Mouse (Mus musculus) midbrain, embryonic 10.5 days (tissue): ENCODE measurements around the gene Zfp385c. TPM values are rescaled to one million over a fixed set of nuclear protein-coding genes. Genes with fewer than 3 reads are reported as not detected.

Experiments used
- DNase-seq: peaks from one replicate; pipeline ENCODE4 v3.0.0-alpha.2; 2017; ENCODE audit warnings: low spot score
- H3K27ac ChIP-seq: fragments of 300-500 bp; sonication (generic); replicated peaks from 2 replicates; pipeline ENCODE4 v1.5.1; 2016; ENCODE audit warnings: mild to moderate bottlenecking
- H3K27me3 ChIP-seq: fragments of 300-500 bp; sonication (generic); 2 replicates; pipeline ENCODE4 v1.6.1; 2016; ENCODE audit warnings: low read depth, mild to moderate bottlenecking; ENCODE audit not compliant: poor library complexity, severe bottlenecking
- H3K36me3 ChIP-seq: fragments of 300-500 bp; sonication (generic); 2 replicates; pipeline ENCODE4 v1.6.1; 2016; ENCODE audit warnings: mild to moderate bottlenecking, moderate library complexity
- H3K4me1 ChIP-seq: fragments of 300-500 bp; sonication (generic); 2 replicates; pipeline ENCODE4 v1.6.1; 2016
- H3K4me3 ChIP-seq: fragments of 300-500 bp; sonication (generic); 2 replicates; pipeline ENCODE4 v1.5.1; 2016; ENCODE audit warnings: mild to moderate bottlenecking, moderate library complexity
- H3K9me3 ChIP-seq: fragments of 300-500 bp; sonication (generic); replicated peaks from 2 replicates; pipeline ENCODE4 v1.6.1; 2016; ENCODE audit warnings: mild to moderate bottlenecking
- WGBS: fragments of 180-500 bp; shearing (Covaris S2); methylation state at CpG from one replicate; pipeline ENCODE4 v1.1.7; 2016; 5-methylcytosine and 5-hydroxymethylcytosine counted together
- polyA plus RNA-seq: library from polyadenylated mRNA; unstranded; fragments of >200 nt; fragmentation: Nextera tagmentation; extraction: Ambion mirVana; gene quantifications from 2 replicates; pipeline ENCODE4 v1.2.1, GENCODE M21; 2016

The Zfp385c gene
- 0.20 and 0.87 TPM in 2 replicates for polyA plus RNA-seq

DNA sequence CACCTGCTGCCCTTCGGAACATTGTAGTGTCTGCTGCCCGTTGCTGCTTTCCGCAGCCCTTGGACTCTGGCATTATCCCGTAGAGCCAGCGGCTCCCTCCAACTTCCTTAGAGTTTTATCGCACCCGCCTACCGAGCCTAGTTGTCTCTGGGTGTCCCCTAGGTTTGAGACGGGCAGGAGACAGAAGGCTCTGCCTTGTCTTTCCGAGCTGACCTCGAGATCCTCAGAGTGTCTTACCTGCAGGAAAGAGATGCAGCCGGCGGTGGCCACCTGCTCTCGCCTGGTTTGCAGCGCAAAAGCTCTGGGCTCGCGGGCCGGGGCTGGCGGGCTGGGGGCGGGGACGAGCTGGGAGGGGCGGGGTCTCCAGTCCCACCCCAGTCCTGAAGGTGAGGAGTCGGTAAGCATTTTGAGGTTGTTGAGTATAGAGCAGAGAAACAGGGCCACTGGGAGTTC is at the start of gene Zfp385c:
Gene Zfp385c, minus strand, starts transcription at position 292 of the 453 bp plus-strand sequence.
- H3K4me1 ChIP-seq = peaks cover 21% of the 10 kb centered on the region
- WGBS = 1% methylated on average over 23 of the region's 23 CpGs
- peaks cover 42% of the 10 kb centered on the region for H3K27me3 ChIP-seq
- H3K9me3 ChIP-seq = no peaks in the 10 kb centered on the region
- H3K27ac ChIP-seq = no peak within 1 kb of the TSS
- H3K36me3 ChIP-seq = no peaks in the 10 kb centered on the region
- no peak for DNase-seq
- peak within 1 kb of the TSS; percentile 50 for H3K4me3 ChIP-seq

DNA sequence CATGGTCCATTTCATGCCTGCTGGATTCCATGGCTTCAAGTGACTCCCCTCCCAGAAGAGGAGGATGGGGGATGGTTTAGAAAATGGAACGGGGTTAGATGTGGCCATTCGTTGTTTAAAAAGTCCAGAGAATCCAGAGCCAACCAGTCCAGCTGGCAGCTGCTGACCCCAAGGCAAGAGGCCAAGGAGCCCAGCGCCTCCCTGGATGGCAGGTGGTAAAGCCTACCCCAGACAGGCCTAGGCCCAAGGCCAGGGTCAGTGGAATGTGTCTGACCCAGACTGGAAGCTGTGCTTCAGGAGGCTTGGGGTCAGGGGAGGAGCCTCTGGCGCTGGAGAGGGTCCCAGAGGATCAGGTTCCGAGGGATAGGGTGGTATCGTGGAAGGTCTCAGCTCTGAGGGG is 49.1 kb upstream of the Zfp385c start:
- no peak for DNase-seq
- peaks cover 20% of the 10 kb centered on the region for H3K4me1 ChIP-seq
- H3K27ac ChIP-seq = no peak overlapping the region
- H3K36me3 ChIP-seq = no peaks in the 10 kb centered on the region
- no peaks in the 10 kb centered on the region for H3K9me3 ChIP-seq
- no peaks in the 10 kb centered on the region for H3K27me3 ChIP-seq
- 78% methylated on average over 6 of the region's 6 CpGs for WGBS
- H3K4me3 ChIP-seq = no peak overlapping the region

DNA sequence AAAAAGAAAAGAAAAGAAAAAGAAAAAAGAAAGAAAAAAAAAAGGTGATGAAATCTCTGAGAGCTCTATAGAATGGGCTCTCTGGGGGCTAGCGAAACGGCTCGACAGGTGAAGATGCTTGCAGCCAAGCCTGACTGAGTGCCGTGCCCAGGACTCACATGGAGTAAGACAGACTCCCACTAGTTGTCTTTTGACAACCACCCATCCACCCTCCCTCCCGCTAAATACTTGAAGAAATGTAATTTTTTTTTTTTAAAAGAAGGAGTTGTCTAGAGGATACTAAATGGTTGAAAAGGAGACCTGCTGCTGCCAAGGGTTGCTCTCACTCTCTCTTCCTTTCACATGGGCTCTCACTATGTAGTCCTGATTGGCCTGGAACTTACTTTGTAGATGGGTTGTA is 46.5 kb upstream of the Zfp385c start:
- WGBS = 24% methylated on average over 5 of the region's 5 CpGs
- Histone ChIP-seq H3K27ac (peak overlapping the region; percentile 90), H3K36me3 (peaks cover 14% of the 10 kb centered on the region), H3K4me3 (peak overlapping the region; percentile 98), H3K9me3 (no peaks in the 10 kb centered on the region), H3K27me3 (no peaks in the 10 kb centered on the region), H3K4me1 (peaks cover 29% of the 10 kb centered on the region)
- no peak for DNase-seq

DNA sequence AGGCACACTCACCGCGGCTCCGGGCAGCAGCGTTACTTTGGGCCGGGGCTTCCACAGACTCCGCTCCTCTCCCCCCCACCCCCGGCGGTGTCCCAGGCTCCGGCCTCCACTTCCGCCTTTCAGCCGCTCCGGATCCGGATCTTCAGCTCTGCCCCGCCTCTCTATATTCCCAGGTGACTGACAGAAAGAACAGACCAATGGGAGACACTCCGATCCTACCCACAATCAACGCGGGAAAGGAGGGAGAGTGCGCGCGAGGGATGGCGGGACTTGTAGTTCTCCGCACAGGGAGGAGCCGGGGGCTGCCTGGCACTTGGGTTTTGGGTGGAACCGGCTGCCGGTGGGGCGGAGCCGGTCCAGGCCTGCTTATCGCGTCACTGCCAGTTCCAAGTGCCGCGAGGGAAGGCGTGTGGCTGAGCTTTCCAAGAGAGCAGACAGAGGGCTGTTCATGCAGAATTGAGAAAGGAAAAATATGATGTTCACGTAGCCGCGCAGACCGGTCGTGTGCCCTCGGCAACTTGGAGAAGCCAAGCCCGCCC is 45.9 kb upstream of the Zfp385c start, which contains the start of gene Rab5c:
Gene Rab5c, minus strand, starts transcription at position 150 of the 539 bp plus-strand sequence.
- Histone ChIP-seq H3K27me3 (no peaks in the 10 kb centered on the region), H3K4me3 (peak within 1 kb of the TSS; percentile 98), H3K9me3 (no peaks in the 10 kb centered on the region), H3K36me3 (peaks cover 20% of the 10 kb centered on the region), H3K4me1 (peaks cover 29% of the 10 kb centered on the region), H3K27ac (peak within 1 kb of the TSS; percentile 90)
- DNase-seq = peak; percentile 99
- under 1% methylated on average over 39 of the region's 39 CpGs for WGBS

DNA sequence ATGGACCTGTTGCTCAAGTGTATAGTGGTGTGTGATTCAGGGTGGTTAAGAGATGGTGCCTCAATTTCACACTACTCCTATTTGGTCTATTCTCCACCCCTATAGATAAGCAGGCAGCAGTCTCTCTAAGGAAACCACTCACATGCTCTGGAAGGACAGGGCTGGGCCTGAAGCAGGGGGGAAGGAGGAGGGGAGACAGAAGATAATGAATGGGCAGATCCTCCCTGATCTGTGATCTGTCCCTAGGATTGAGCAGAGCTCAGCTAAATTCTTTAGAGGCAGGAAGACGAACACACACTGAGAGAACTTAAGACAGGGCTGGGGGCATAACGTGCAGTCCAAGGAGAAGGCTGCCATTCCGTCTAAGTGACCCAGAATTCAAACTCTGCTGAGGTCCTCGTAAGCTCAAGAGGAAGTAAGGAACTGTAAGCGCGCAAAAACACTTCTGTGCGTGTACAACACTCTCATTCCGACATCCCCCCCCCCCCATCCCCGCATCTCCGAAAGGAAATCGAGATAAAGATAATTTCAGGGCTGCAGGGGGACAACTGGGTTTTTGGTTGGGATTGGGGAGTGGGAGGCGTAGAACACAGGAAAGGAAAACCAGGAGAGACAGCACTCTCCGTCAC is 45.0 kb upstream of the Zfp385c start:
- Histone ChIP-seq H3K4me3 (peak overlapping the region; percentile 98), H3K27me3 (no peaks in the 10 kb centered on the region), H3K27ac (peak overlapping the region; percentile 90), H3K9me3 (no peaks in the 10 kb centered on the region), H3K4me1 (peaks cover 29% of the 10 kb centered on the region), H3K36me3 (peaks cover 28% of the 10 kb centered on the region)
- DNase-seq = no peak
- WGBS = 4% methylated on average over 13 of the region's 13 CpGs

DNA sequence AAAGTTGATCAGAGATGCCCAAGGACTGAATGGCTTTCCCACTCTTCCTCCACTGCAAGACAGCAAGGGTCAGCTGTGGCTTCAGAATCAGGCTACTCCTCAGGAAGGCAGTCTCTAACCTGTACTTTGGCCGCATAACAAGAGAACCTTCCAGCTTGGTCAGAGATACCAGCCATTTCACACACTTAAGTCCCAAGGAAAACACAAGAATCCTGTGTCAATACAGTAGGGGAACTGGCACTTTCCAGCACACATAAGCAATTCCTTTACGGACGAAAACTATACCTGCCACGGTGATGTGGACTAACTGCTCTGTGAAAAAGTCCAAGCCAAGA is 44.5 kb upstream of the Zfp385c start:
- Histone ChIP-seq H3K4me3 (peak overlapping the region; percentile 98), H3K36me3 (peaks cover 33% of the 10 kb centered on the region), H3K27ac (no peak overlapping the region), H3K27me3 (no peaks in the 10 kb centered on the region), H3K4me1 (peaks cover 29% of the 10 kb centered on the region), H3K9me3 (no peaks in the 10 kb centered on the region)
- DNase-seq = no peak
- WGBS = 82% methylated on average over 4 of the region's 4 CpGs

DNA sequence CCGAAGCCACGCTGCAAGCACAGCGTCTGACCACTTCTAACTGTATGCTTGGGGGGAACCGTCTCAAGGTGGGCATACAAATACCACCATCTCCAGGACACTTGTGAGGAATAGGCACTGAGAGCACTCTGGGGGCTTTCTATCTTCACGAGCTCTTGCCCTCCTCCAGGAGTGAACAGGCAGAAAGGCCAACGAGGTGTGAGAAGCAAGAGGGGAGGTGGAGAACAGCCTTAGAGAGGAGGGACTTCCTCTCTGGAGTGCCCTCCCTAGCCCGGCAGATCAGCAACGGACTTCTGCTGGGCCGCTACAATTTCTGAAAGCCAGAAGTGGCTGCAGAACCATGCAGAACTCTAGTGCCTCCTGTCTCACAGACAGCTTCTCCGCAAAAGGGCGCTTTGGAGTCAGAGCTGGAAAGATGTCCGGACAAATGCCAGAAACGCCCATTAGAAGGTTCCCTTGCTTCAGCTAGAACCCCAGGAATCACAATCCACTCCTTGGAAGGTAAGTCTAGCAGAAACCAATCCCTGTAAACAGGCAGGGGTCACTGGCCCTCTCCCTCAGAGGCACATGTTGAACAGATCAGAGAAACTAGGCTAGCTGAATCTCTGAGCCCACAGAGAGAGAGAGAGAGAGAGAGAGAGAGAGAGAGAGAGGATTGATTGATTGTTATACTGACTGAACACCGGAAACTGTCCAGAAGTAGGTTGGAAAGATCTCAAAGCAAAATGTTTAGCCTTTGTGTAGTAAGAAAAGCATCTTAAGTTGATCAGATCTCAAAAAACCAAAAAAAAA is 43.9 kb upstream of the Zfp385c start:
- peaks cover 35% of the 10 kb centered on the region for H3K36me3 ChIP-seq
- H3K27ac ChIP-seq = no peak overlapping the region
- no peaks in the 10 kb centered on the region for H3K27me3 ChIP-seq
- no peaks in the 10 kb centered on the region for H3K9me3 ChIP-seq
- no peak for DNase-seq
- peak overlapping the region; percentile 98; the same call in 1 of the 2 replicates for H3K4me3 ChIP-seq
- 86% methylated on average over 14 of the region's 14 CpGs for WGBS
- peaks cover 29% of the 10 kb centered on the region for H3K4me1 ChIP-seq

DNA sequence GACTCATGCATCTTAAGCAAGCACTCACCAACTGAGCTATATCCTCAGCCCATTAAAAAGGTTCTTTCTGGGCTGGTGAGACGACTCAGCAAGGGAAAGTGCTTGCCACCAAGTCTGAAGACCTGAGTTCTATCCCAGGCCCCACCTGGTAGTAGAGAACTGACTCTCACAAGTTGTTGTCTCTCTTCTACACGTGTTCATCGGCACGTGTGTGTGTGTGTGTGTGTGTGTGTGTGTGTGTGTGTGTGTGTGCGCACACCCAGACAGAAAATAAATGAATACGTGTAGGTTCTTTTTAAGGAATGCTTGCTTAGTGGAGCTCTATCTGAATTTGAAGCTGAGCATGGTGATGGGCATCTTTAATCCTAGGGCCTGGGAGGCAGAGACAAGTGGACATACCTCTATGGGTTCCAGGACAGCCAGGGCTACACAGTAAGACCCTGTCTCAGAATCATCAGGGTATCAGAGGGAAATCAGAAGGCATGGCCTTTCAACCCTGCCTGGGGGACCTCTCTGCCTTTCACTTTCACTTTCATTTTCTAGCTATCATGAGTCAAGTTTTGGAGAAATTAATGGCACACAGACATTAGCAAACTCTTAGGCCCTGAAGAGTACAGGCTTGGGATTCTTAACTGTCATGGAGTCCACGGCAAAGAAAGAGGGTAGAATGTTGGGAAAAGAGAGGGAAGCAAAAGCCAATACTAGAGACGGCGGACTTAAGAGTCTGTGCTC is 43.0 kb upstream of the Zfp385c start:
- WGBS = 92% methylated on average over 9 of the region's 9 CpGs
- H3K9me3 ChIP-seq = no peaks in the 10 kb centered on the region
- DNase-seq = no peak
- peaks cover 29% of the 10 kb centered on the region for H3K4me1 ChIP-seq
- no peak overlapping the region for H3K27ac ChIP-seq
- H3K27me3 ChIP-seq = no peaks in the 10 kb centered on the region
- H3K4me3 ChIP-seq = peak overlapping the region; percentile 98; the same call in 1 of the 2 replicates
- H3K36me3 ChIP-seq = peaks cover 35% of the 10 kb centered on the region

DNA sequence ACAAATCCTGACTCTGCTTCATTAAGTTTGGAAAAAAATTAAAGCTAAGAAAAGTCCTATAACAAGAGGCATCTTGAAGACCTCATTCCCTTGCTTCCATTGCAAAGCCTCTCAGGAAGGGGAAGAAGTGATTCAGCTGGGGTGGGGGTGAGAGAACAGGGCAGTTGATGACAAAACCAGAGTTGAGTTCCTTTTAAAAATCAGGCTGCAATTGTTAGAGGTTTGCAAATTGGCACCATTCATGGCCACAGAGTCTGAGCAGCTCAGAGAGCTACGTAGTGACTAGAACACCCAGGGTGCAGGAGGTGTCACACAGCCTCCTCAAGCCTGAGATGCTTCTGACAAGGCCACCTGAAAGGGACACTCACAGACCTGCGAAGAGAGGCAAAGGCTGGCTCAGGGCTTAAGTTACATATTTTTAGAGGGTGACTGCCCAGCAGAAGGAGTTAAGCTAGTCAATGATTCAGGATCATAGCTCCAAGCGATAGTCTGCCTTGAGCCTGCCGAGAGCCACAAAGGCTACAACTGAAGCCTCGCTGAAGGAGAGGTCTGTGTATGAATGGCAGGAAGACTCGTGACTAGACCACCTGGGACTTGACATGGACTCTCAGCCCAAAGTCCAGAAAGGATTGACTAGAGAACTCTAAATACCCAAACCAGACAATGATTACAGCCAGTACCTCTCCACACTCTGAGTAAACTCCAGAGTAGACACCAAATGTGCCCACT is 38.4 kb upstream of the Zfp385c start:
- no peaks in the 10 kb centered on the region for H3K27me3 ChIP-seq
- no peak overlapping the region for H3K27ac ChIP-seq
- DNase-seq = no peak
- H3K4me1 ChIP-seq = peaks cover 2% of the 10 kb centered on the region; the same call in 1 of the 2 replicates
- H3K4me3 ChIP-seq = no peak overlapping the region
- no peaks in the 10 kb centered on the region for H3K9me3 ChIP-seq
- WGBS = 90% methylated on average over 6 of the region's 6 CpGs
- peaks cover 61% of the 10 kb centered on the region for H3K36me3 ChIP-seq

DNA sequence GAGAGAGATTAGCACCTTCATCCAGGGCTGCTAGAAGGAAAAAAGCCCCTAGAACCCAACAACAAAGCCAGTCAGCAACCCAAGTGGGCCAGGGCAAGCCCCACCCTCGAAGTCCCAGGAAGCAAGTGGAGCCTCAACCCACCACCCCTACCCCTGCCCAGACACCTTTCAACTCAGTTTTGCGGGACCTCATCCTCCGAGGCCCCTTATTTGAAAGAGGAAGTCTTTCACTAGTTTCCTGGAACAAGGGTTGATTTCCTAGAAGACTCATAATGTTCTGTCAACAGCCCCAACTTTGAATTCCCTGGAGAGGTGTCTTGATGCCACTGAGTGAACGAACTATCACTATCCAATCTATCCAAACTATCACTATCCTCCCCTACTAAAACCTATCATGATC is 37.7 kb upstream of the Zfp385c start:
- WGBS = 87% methylated on average over 4 of the region's 4 CpGs
- Histone ChIP-seq H3K4me1 (no peaks in the 10 kb centered on the region), H3K27me3 (no peaks in the 10 kb centered on the region), H3K36me3 (peaks cover 57% of the 10 kb centered on the region), H3K4me3 (no peak overlapping the region), H3K9me3 (no peaks in the 10 kb centered on the region), H3K27ac (no peak overlapping the region)
- no peak for DNase-seq

DNA sequence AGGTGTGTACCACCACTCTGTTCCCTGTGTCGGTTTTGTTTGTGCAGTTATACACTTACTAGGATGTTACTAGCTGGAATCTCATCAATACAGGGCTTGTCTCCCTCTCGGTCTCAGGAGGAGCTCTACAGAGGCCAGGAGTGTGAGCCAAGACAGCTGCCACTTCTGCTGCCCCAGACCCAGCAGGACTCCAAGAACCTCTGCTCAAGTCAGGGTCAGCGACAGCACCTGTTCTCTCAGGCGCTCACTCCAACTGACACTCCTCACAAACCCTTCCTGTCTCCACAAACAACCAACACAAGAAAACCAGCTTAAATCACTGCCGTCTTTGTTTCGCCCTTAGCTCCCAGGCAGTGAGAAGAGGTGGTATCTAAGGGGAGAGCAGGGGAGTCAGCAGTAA is 36.3 kb upstream of the Zfp385c start:
- peaks cover 51% of the 10 kb centered on the region for H3K36me3 ChIP-seq
- no peak for DNase-seq
- WGBS = 87% methylated on average over 6 of the region's 6 CpGs
- H3K4me3 ChIP-seq = no peak overlapping the region
- no peak overlapping the region for H3K27ac ChIP-seq
- peaks cover 3% of the 10 kb centered on the region; the same call in 1 of the 2 replicates for H3K4me1 ChIP-seq
- H3K9me3 ChIP-seq = no peaks in the 10 kb centered on the region
- H3K27me3 ChIP-seq = no peaks in the 10 kb centered on the region

DNA sequence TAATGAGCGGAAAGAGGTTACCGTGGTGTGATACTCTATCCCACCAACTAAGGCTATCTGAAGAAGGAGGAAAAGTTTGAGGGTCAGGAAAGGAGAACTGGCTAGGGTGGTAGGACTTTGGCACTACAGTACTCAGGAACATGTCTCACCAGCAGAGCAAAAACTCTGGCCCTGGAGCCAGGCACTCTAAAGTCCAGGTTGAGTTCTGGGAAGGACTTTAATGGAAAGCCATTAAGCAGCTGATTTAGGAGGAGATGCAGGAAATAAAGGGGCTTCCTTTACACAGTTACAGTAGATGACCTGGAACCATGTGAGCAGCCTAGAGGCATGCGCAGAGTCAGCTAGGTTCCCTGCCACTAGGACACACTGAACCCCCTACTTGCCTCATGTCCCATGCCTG is 34.9 kb upstream of the Zfp385c start:
- no peak overlapping the region for H3K27ac ChIP-seq
- peaks cover 38% of the 10 kb centered on the region for H3K36me3 ChIP-seq
- no peaks in the 10 kb centered on the region for H3K27me3 ChIP-seq
- H3K9me3 ChIP-seq = no peaks in the 10 kb centered on the region
- peaks cover 9% of the 10 kb centered on the region for H3K4me1 ChIP-seq
- DNase-seq = no peak
- 99% methylated on average over 3 of the region's 3 CpGs for WGBS
- H3K4me3 ChIP-seq = no peak overlapping the region
